Mouse (Mus musculus) liver, postnatal 0 days (tissue): Measurements from ENCODE around the gene Dop1b. TPM values are rescaled to one million over a fixed set of nuclear protein-coding genes. Genes with fewer than 3 reads are reported as not detected.

ENCODE experiments used
- ATAC-seq: fragments of 200-750 bp; cut with Nextera tagmentation; 2 replicates; pipeline ENCODE4 v1.8.0; 2017; ENCODE audit warnings: mild to moderate bottlenecking, moderate library complexity
- DNase-seq: peaks from one replicate; pipeline ENCODE4 v3.0.0-alpha.2; 2016
- H3K27ac ChIP-seq: fragments of 300-500 bp; sonication (generic); 2 replicates; pipeline ENCODE4 v1.5.1; 2014; ENCODE audit warnings: antibody characterized with exemption, moderate library complexity, mild to moderate bottlenecking, low read depth
- H3K27me3 ChIP-seq: fragments of 300-500 bp; sonication (generic); 2 replicates; pipeline ENCODE4 v1.6.1; 2014; ENCODE audit warnings: low read length, control low read depth, mixed read lengths; ENCODE audit not compliant: insufficient read depth
- H3K36me3 ChIP-seq: fragments of 300-500 bp; sonication (generic); replicated peaks from 2 replicates; pipeline ENCODE4 v1.6.1; 2014; ENCODE audit warnings: mild to moderate bottlenecking, control low read depth, low read length, moderate library complexity, mixed read lengths; ENCODE audit not compliant: insufficient read depth
- H3K4me1 ChIP-seq: fragments of 300-500 bp; sonication (generic); 2 replicates; pipeline ENCODE4 v1.6.1; 2014; ENCODE audit warnings: antibody characterized with exemption, mild to moderate bottlenecking, control low read depth; ENCODE audit not compliant: insufficient read depth
- H3K4me2 ChIP-seq: fragments of 300-500 bp; sonication (generic); 2 replicates; pipeline ENCODE4 v1.6.1; 2014; ENCODE audit warnings: low read depth, mild to moderate bottlenecking, low read length, moderate library complexity, mixed read lengths
- H3K4me3 ChIP-seq: fragments of 300-500 bp; sonication (generic); 2 replicates; pipeline ENCODE4 v1.5.1; 2014; ENCODE audit warnings: low read depth, low read length
- H3K9ac ChIP-seq: fragments of 300-500 bp; sonication (generic); replicated peaks from 2 replicates; pipeline ENCODE4 v1.6.1; 2014; ENCODE audit warnings: mild to moderate bottlenecking, moderate library complexity
- H3K9me3 ChIP-seq: fragments of 300-500 bp; sonication (generic); 2 replicates; pipeline ENCODE4 v1.6.1; 2016; ENCODE audit warnings: mild to moderate bottlenecking, control low read depth, low read length, mixed read lengths
- CTCF ChIP-seq: sonication (generic); IDR thresholded peaks from 2 replicates; pipeline ENCODE4 v1.5.1; 2016; ENCODE audit warnings: antibody characterized with exemption, low read depth
- EP300 ChIP-seq: IDR thresholded peaks from 2 replicates; pipeline ENCODE4 v1.6.1; 2016; ENCODE audit warnings: antibody characterized with exemption, low read depth, mild to moderate bottlenecking
- WGBS: fragments of 180-500 bp; shearing (Covaris S2); extraction: QIAGEN DNeasy Blood & Tissue Kit; methylation state at CpG from one replicate; pipeline ENCODE4 v1.1.7; 2014; ENCODE audit not compliant: insufficient replicate concordance; 5-methylcytosine and 5-hydroxymethylcytosine counted together
- polyA plus RNA-seq: library from polyadenylated mRNA; unstranded; fragments of >200 nt; fragmentation: Nextera tagmentation; extraction: Ambion mirVana; gene quantifications from 2 replicates; pipeline ENCODE4 v1.2.1, GENCODE M21; 2015

Gene Dop1b
- polyA plus RNA-seq, 1 experiment from 2014 or later = 6.4 TPM

DNA sequence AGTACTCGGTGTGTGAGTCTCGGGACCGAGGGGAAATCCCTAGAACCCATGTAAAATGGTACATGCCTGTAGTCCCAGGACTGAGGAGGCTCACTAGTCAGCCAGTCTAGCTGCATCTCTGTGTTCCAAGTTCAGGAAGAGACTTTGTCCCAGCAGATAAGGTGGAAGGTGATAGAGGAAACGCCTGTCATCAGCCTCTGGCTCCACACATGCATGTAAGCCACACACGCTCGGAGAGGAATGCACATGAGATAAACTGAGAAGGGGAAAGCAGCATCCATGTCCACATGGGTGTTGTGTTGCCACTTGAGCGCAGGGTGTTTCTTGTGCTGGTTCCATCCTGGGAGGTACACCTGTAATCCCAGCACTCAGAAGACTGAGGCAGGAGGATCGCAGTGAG lies 19.6 kb downstream of the Dop1b start:
- TF ChIP-seq EP300 (no peak), CTCF (no peak)
- WGBS = 77% methylated on average over 8 of the region's 8 CpGs
- no peaks in the 10 kb centered on the region for H3K36me3 ChIP-seq
- H3K27ac ChIP-seq = no peak overlapping the region
- no peak overlapping the region for H3K4me3 ChIP-seq
- no peak overlapping the region for H3K4me2 ChIP-seq
- no peaks in the 10 kb centered on the region for H3K27me3 ChIP-seq
- DNase-seq = no peak
- peaks cover 27% of the 10 kb centered on the region for H3K4me1 ChIP-seq
- H3K9ac ChIP-seq = no peak overlapping the region
- ATAC-seq = no peak
- H3K9me3 ChIP-seq = no peaks in the 10 kb centered on the region

DNA sequence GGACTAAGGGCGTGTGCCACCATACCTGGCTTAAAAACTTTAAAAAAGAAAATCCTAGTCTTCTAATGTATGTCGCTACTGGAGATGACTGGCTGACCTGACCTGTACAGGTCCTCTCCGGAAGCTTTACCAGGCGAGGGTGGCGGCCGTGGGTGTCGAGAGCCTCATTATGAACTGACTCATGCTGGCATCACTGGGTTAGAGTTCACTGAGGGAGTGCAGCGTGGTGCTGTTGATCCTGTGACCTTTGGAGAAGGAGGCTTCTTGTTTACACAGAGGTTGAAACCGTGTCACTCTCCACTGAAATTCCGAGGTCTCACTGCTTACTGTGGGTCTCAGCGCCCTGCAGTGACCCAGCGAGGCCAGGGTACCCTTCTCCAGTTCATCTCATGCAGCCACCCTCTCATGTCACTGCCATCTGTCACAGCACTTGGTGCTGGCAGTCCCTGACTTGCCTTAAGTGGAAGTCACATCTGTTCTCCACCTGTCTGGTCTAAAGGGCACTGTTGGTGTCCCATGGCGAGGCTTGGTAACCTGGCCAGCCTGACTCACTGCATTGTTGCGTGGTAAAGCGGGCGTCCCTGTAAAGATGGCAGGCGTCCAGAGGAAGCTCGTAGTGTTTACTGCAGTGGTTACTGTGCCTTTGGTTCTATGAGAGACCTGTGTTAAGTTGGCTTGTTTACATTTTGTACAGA lies 21.3 kb downstream of the Dop1b start:
- 71% methylated on average over 18 of the region's 18 CpGs for WGBS
- H3K27me3 ChIP-seq = no peaks in the 10 kb centered on the region
- DNase-seq (peak; percentile 59), ATAC-seq (peak; percentile 89)
- peak overlapping the region; percentile 88 for H3K27ac ChIP-seq
- H3K9ac ChIP-seq = no peak overlapping the region
- H3K4me3 ChIP-seq = no peak overlapping the region
- H3K36me3 ChIP-seq = no peaks in the 10 kb centered on the region; the same call in 1 of the 2 replicates
- no peaks in the 10 kb centered on the region for H3K9me3 ChIP-seq
- peaks cover 27% of the 10 kb centered on the region for H3K4me1 ChIP-seq
- 0 out of 2 replicates have a peak, but pooled peaks have one; percentile 8 for TF ChIP-seq CTCF
- TF ChIP-seq EP300 = no peak
- no peak overlapping the region for H3K4me2 ChIP-seq

DNA sequence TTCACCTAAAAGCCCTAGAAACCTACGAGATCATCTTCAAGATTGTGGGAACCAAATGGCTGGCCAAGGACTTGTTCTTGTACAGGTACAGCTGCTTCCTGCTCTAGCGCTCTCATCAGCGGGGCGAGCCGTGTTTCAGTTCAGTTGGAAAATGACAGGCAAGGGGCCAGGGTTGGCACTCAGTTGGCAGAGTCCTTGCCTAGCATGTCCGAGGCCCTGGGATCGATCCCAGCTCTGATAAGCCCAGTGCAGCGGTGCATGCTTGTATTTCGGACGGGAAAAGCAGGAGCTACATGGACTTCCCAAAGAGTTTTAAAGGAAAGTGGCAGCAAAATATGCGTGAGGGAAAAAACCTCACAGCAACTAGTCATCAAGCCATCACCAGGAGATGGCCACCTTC lies 27.5 kb downstream of the Dop1b start:
- ATAC-seq = no peak
- peaks cover 14% of the 10 kb centered on the region for H3K4me1 ChIP-seq
- no peaks in the 10 kb centered on the region for H3K9me3 ChIP-seq
- no peaks in the 10 kb centered on the region for H3K27me3 ChIP-seq
- H3K4me2 ChIP-seq = no peak overlapping the region
- TF ChIP-seq CTCF (no peak), EP300 (no peak)
- H3K36me3 ChIP-seq = peaks cover 10% of the 10 kb centered on the region
- H3K4me3 ChIP-seq = no peak overlapping the region
- H3K9ac ChIP-seq = no peak overlapping the region
- DNase-seq = no peak
- 92% methylated on average over 11 of the region's 11 CpGs for WGBS
- no peak overlapping the region for H3K27ac ChIP-seq

DNA sequence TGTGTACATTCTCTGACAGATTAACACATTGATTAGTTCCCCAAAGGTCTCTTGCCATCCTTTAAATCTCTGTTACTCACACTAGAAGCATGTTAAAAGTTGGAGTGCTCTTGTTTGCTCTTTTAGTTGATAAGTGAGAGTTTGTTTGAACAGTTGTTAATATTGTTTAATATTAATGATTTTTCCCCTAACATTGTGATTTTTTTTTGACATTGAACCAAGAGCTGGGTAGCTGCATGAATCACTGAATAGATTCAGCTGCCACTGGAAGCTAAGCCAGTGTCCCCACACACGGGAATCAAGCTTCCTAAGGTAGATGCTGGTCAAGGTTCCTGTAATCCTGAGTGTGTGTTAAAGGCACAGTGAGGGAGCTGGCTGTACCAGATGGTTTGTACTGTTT lies 31.2 kb downstream of the Dop1b start:
- Histone ChIP-seq H3K27me3 (no peaks in the 10 kb centered on the region), H3K9me3 (no peaks in the 10 kb centered on the region), H3K27ac (peak overlapping the region; percentile 35; the same call in 1 of the 2 replicates), H3K36me3 (peaks cover 14% of the 10 kb centered on the region; the same call in 1 of the 2 replicates), H3K4me3 (no peak overlapping the region), H3K4me1 (peaks cover 30% of the 10 kb centered on the region), H3K4me2 (no peak overlapping the region), H3K9ac (no peak overlapping the region)
- ATAC-seq (no peak), DNase-seq (no peak)
- TF ChIP-seq CTCF (no peak), EP300 (no peak)
- WGBS = 40% methylated on average over 1 of the region's 1 CpGs

DNA sequence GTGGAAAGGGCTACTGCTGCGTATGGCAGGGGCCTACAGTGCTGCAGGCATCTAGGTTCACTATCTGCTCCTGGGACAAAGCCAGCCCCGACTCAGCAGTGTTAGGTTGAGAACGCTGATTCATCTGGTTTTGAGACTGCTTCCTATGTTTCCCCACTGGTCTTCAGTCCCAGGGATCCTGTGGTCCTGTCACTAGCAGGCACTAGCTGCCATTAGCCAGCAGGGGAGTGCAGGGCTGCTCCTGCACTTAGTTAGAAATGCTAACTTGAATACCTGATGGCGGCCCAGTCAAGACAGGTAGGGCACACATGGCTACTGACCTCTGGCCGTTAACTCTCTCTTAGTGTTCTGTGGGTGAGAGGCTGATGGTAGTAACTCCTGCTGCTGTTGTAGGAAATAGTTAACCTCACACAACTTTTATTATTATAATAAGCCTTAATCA lies 32.4 kb downstream of the Dop1b start:
- 44% methylated on average over 5 of the region's 5 CpGs for WGBS
- TF ChIP-seq CTCF = peak; percentile 37; the same call in 1 of the 2 replicates
- no peak for TF ChIP-seq EP300
- Histone ChIP-seq H3K27me3 (no peaks in the 10 kb centered on the region), H3K36me3 (peaks cover 13% of the 10 kb centered on the region; the same call in 1 of the 2 replicates), H3K9ac (peak overlapping the region; percentile 22; the same call in 1 of the 2 replicates), H3K4me2 (peak overlapping the region; percentile 4; the same call in 1 of the 2 replicates), H3K4me3 (no peak overlapping the region), H3K27ac (peak overlapping the region; percentile 85), H3K4me1 (peaks cover 30% of the 10 kb centered on the region), H3K9me3 (no peaks in the 10 kb centered on the region)
- ATAC-seq (peak; percentile 33), DNase-seq (peak; percentile 50)

DNA sequence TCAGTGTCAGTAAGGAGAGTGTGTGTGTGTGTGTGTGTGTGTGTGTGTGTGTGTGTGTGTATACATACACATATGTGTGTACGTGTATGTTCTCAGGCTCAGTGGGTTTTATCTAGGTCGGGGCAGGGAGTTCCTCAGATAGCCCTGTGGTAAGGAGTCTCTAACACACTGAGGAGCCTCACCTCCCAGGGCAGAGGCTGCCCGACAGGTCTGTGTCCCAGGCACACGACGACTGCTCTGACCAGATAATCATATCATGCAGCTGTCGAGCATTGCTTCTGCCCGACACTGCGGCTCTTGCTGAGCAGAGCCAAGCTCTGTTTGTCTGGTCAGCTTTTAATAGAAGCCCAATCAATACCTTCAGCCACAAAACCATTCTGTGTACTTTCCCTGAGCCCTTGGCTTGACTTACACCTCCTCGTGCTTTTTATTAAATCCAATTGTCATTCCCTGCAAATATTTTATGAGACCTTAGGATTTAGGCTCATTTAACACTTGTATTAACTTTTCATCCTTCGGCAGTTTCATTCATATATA lies 33.2 kb downstream of the Dop1b start:
- no peaks in the 10 kb centered on the region for H3K9me3 ChIP-seq
- no peaks in the 10 kb centered on the region for H3K27me3 ChIP-seq
- peak overlapping the region; percentile 85 for H3K27ac ChIP-seq
- peaks cover 5% of the 10 kb centered on the region; the same call in 1 of the 2 replicates for H3K36me3 ChIP-seq
- WGBS = 35% methylated on average over 10 of the region's 10 CpGs
- no peak overlapping the region for H3K4me3 ChIP-seq
- peak; percentile 90 for ATAC-seq
- H3K4me2 ChIP-seq = peak overlapping the region; percentile 4
- H3K4me1 ChIP-seq = peaks cover 30% of the 10 kb centered on the region
- H3K9ac ChIP-seq = peak overlapping the region; percentile 21; the same call in 1 of the 2 replicates
- peak; percentile 56 for DNase-seq
- TF ChIP-seq CTCF = no peak
- TF ChIP-seq EP300 = peak; percentile 88
